Mouse (Mus musculus): Measurements from ENCODE around the gene Uckl1.

Gene Uckl1

GRCm38 (mm10) chr2:181550233-181550632 lies 34.5 kb downstream of the Uckl1 start:
- Histone ChIP-seq H3K36me3 (ENCODE audit: insufficient read depth, low read length) (peaks cover 86% of the 10 kb centered on the region), H3K4me1 (replicated peaks; ENCODE audit: low read depth, low read length) (no peaks in the 10 kb centered on the region), H3K9me3 (ENCODE audit: low read length) (no peaks in the 10 kb centered on the region), H3K4me3 (replicated peaks; ENCODE audit: low read length) (no peak overlapping the region), H3K27me3 (ENCODE audit: insufficient read depth, low read length) (no peaks in the 10 kb centered on the region)
- TF ChIP-seq NANOG (IDR thresholded peaks at IDR 0.05; ENCODE audit: borderline replicate concordance, low read length), result no peak
- TF ChIP-seq CTCF (conservative IDR thresholded peaks at IDR 0.05; ENCODE audit: low read length), result no peak
- no peak for TF ChIP-seq POU5F1 (IDR thresholded peaks at IDR 0.05; ENCODE audit: borderline replicate concordance, low read length)

- TF ChIP-seq CTCF (conservative IDR thresholded peaks at IDR 0.05; ENCODE audit: low read length), result no peak
- no peak for TF ChIP-seq NANOG (IDR thresholded peaks at IDR 0.05; ENCODE audit: borderline replicate concordance, low read length)
- TF ChIP-seq POU5F1 (IDR thresholded peaks at IDR 0.05; ENCODE audit: borderline replicate concordance, low read length), result no peak
Measured at GRCm38 (mm10) chr2:181548682-181549081, 36.0 kb downstream of the Uckl1 start.

GRCm38 (mm10) chr2:181548227-181548626 lies 36.5 kb downstream of the Uckl1 start:
- Histone ChIP-seq H3K36me3 (ENCODE audit: insufficient read depth, low read length) (peaks cover 81% of the 10 kb centered on the region), H3K9me3 (ENCODE audit: low read length) (no peaks in the 10 kb centered on the region), H3K27me3 (ENCODE audit: insufficient read depth, low read length) (no peaks in the 10 kb centered on the region), H3K4me3 (replicated peaks; ENCODE audit: low read length) (no peak overlapping the region), H3K4me1 (replicated peaks; ENCODE audit: low read depth, low read length) (no peaks in the 10 kb centered on the region)
- TF ChIP-seq POU5F1 (IDR thresholded peaks at IDR 0.05; ENCODE audit: borderline replicate concordance, low read length), result no peak
- no peak for TF ChIP-seq CTCF (conservative IDR thresholded peaks at IDR 0.05; ENCODE audit: low read length)
- TF ChIP-seq NANOG (IDR thresholded peaks at IDR 0.05; ENCODE audit: borderline replicate concordance, low read length), result no peak

More at GRCm38 (mm10) chr2:181548682-181549081, 36.0 kb downstream of the Uckl1 start:
- Histone ChIP-seq H3K36me3 (ENCODE audit: insufficient read depth, low read length) (peaks cover 84% of the 10 kb centered on the region), H3K9me3 (ENCODE audit: low read length) (no peaks in the 10 kb centered on the region), H3K4me1 (replicated peaks; ENCODE audit: low read depth, low read length) (no peaks in the 10 kb centered on the region), H3K27me3 (ENCODE audit: insufficient read depth, low read length) (no peaks in the 10 kb centered on the region), H3K4me3 (replicated peaks; ENCODE audit: low read length) (no peak overlapping the region)

GRCm38 (mm10) chr2:181546142-181546541 lies 38.5 kb downstream of the Uckl1 start:
- H3K4me1 ChIP-seq (replicated peaks; ENCODE audit: low read depth, low read length), result no peaks in the 10 kb centered on the region
- no peak overlapping the region for H3K4me3 ChIP-seq (replicated peaks; ENCODE audit: low read length)
- H3K9me3 ChIP-seq (ENCODE audit: low read length), result no peaks in the 10 kb centered on the region
- no peak for TF ChIP-seq POU5F1 (IDR thresholded peaks at IDR 0.05; ENCODE audit: borderline replicate concordance, low read length)
- no peak for TF ChIP-seq NANOG (IDR thresholded peaks at IDR 0.05; ENCODE audit: borderline replicate concordance, low read length)
- TF ChIP-seq CTCF (conservative IDR thresholded peaks at IDR 0.05; ENCODE audit: low read length), result no peak
- H3K27me3 ChIP-seq (ENCODE audit: insufficient read depth, low read length), result no peaks in the 10 kb centered on the region
- H3K36me3 ChIP-seq (ENCODE audit: insufficient read depth, low read length), result peaks cover 73% of the 10 kb centered on the region

- Histone ChIP-seq H3K36me3 (ENCODE audit: insufficient read depth, low read length) (peaks cover 39% of the 10 kb centered on the region), H3K4me1 (replicated peaks; ENCODE audit: low read depth, low read length) (peaks cover 27% of the 10 kb centered on the region), H3K4me3 (replicated peaks; ENCODE audit: low read length) (no peak overlapping the region), H3K9me3 (ENCODE audit: low read length) (no peaks in the 10 kb centered on the region), H3K27me3 (ENCODE audit: insufficient read depth, low read length) (no peaks in the 10 kb centered on the region)
- TF ChIP-seq POU5F1 (IDR thresholded peaks at IDR 0.05; ENCODE audit: borderline replicate concordance, low read length), result no peak
- no peak for TF ChIP-seq CTCF (conservative IDR thresholded peaks at IDR 0.05; ENCODE audit: low read length)
- TF ChIP-seq NANOG (IDR thresholded peaks at IDR 0.05; ENCODE audit: borderline replicate concordance, low read length), result no peak
Measured at GRCm38 (mm10) chr2:181541761-181542380, 42.8 kb downstream of the Uckl1 start.

GRCm38 (mm10) chr2:181537444-181538047 lies 47.1 kb downstream of the Uckl1 start:
- TF ChIP-seq POU5F1 (IDR thresholded peaks at IDR 0.05; ENCODE audit: borderline replicate concordance, low read length) (no peak), CTCF (conservative IDR thresholded peaks at IDR 0.05; ENCODE audit: low read length) (no peak), NANOG (IDR thresholded peaks at IDR 0.05; ENCODE audit: borderline replicate concordance, low read length) (no peak)
- Histone ChIP-seq H3K4me3 (replicated peaks; ENCODE audit: low read length) (peak overlapping the region; percentile 48; the same call in 1 of the 2 replicates), H3K27me3 (ENCODE audit: insufficient read depth, low read length) (no peaks in the 10 kb centered on the region), H3K9me3 (ENCODE audit: low read length) (no peaks in the 10 kb centered on the region), H3K36me3 (ENCODE audit: insufficient read depth, low read length) (peaks cover 51% of the 10 kb centered on the region), H3K4me1 (replicated peaks; ENCODE audit: low read depth, low read length) (peaks cover 41% of the 10 kb centered on the region)

GRCm38 (mm10) chr2:181536410-181536809 lies 48.3 kb downstream of the Uckl1 start:
- H3K4me3 ChIP-seq (replicated peaks; ENCODE audit: low read length), result no peak overlapping the region
- no peak for TF ChIP-seq NANOG (IDR thresholded peaks at IDR 0.05; ENCODE audit: borderline replicate concordance, low read length)
- no peak for TF ChIP-seq CTCF (conservative IDR thresholded peaks at IDR 0.05; ENCODE audit: low read length)
- TF ChIP-seq POU5F1 (IDR thresholded peaks at IDR 0.05; ENCODE audit: borderline replicate concordance, low read length), result no peak
- H3K27me3 ChIP-seq (ENCODE audit: insufficient read depth, low read length), result no peaks in the 10 kb centered on the region
- H3K4me1 ChIP-seq (replicated peaks; ENCODE audit: low read depth, low read length), result peaks cover 53% of the 10 kb centered on the region
- H3K36me3 ChIP-seq (ENCODE audit: insufficient read depth, low read length), result peaks cover 49% of the 10 kb centered on the region
- H3K9me3 ChIP-seq (ENCODE audit: low read length), result no peaks in the 10 kb centered on the region

GRCm38 (mm10) chr2:181532589-181532988 lies 52.1 kb downstream of the Uckl1 start:
- H3K4me3 ChIP-seq (replicated peaks; ENCODE audit: low read length), result no peak overlapping the region
- no peaks in the 10 kb centered on the region for H3K27me3 ChIP-seq (ENCODE audit: insufficient read depth, low read length)
- H3K36me3 ChIP-seq (ENCODE audit: insufficient read depth, low read length), result peaks cover 51% of the 10 kb centered on the region
- H3K4me1 ChIP-seq (replicated peaks; ENCODE audit: low read depth, low read length), result peaks cover 57% of the 10 kb centered on the region
- no peaks in the 10 kb centered on the region for H3K9me3 ChIP-seq (ENCODE audit: low read length)
- TF ChIP-seq CTCF (conservative IDR thresholded peaks at IDR 0.05; ENCODE audit: low read length), result no peak
- TF ChIP-seq NANOG (IDR thresholded peaks at IDR 0.05; ENCODE audit: borderline replicate concordance, low read length), result no peak
- TF ChIP-seq POU5F1 (IDR thresholded peaks at IDR 0.05; ENCODE audit: borderline replicate concordance, low read length), result no peak

All from E14TG2a.4 (cell line).